Mouse (Mus musculus) induced T-regulatory cell, adult 2 months (primary cell): ENCODE measurements at regions not wholly inside any gene's neighbourhood (a gene's known extent, or its start where the extent isn't known, plus 50 kb on each side); places are given as distances from the start of the nearest gene placed in this dataset.
A peak's percentile ranks its signal among the peaks of the same experiment; 100 is the strongest.
"Not testable (repeated sequence)": the region's sequence is repeated elsewhere in the genome, so short reads cannot be mapped to it uniquely, and the experiment has no call there.

Experiments used
- DNase-seq: peaks from one replicate; pipeline ENCODE4 v3.0.0-alpha.2; 2012; ENCODE audit warnings: low read depth

DNA sequence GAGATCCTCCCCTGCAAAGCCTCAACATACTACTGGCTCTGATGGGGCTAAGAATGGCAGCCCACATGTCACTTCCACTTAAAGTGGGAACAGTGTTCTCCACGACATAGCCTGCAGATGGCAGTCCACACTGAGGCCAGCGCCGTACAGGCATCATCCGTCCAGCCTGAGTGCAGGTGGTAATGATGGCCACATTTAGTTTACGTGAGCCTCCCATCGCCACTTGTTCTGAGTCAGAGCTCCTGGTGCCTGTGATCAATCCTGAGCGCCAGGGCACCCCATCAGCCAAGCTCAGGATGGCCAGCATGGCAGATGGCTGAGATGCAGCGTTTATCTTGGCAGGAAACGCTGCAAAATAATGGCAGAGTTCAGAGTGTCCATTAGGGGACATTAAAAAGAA lies 159.6 kb downstream of the Adgrd1 start:
- DNase-seq, result no peak

DNA sequence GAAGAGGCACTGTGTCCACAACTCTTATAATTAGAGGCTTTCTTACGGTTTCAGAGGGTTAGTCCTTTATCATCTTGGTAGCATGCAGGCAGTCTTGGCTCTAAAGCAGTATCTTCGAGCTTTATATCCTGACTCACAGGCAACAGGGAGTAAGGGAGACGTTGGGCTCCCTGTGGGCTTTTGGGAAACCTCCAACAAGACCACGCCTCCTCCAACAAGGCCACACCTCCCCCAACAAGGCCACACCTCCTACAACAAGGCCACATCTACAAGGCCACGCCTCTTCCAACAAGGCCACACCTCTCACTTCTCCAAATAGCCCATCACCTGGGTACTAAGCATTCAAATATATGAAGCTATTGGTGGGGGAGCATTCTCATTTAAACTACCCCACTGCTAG lies 160.7 kb downstream of the Adgrd1 start:
- DNase-seq, result no peak

DNA sequence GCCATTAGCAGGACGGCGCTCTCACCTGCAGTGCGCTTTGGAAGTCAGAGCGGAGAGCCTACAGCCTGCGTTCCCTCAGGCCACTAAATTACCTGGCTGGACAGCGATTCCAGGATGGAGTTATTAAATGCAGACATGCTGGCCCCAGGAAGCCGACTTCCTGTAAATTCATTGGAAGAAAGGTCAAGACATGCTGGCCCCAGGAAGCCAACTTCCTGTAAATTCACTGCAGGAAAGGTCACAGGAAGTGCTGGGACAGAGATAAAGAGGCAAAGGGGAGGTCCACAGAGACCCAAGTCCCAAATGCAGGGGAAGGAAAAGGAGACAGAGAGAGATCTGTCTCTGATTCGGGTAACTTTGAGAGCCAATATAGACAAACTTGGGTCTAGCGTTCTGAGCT lies 164.1 kb downstream of the Adgrd1 start:
- DNase-seq, result no peak

DNA sequence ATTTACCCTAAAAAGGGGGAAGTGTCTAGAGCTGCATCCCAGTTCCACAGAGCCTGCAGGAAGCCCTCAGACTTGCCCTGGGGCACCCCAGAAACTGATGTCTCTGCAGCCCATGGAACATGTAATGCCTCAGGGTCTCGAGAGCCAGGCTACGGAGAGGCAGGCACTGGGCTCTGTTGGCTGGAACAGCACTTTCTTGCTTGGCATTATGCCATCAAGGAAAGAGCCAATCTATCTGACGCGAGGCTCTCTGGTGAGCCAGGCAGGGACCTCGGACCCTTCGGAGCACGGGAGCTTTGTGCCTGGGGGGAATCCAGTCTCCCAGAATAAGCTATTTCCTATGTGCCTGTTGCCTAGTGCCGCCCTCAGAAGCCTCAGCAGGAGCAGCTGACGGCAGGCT lies 166.6 kb downstream of the Adgrd1 start:
- no peak for DNase-seq

DNA sequence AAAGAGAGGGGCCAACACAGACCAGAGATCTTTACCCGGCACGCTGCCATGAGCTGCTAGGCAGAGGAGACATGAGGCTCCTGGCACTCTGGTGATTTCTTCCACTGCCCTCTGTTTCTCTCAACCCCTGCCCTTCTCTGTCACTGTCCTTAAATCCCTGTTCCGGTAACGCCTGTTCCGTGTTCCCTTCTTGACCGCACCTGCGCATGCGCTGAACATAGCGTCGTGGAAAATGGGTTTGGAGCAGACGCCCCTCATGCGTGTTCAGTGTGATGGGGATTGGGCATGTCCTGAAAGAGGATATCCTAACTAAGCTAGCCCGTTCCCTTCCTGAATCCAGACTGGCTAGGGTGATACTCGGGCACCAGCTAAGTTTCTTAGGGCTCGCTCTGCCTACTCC lies 167.8 kb downstream of the Adgrd1 start:
- no peak for DNase-seq

DNA sequence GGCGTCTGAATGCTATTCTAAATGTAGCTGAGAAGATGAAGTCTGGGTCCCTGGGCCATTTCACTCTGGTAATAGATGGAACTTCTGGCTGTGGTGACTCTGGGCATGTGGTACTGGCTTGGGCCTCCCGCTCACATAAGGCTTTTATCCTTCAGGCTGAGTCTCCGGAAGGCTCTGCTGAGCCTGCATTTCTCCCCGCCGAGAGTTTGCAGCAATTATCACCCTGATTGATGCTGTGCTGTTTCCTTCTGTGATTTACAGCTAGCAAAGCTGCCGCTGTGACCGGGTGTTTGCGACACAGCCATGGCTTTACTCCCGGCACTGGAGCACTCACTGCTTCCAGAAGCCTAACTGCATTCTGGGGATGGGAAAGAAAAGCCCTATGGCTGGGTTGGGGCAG lies 171.9 kb downstream of the Adgrd1 start:
- no peak for DNase-seq

DNA sequence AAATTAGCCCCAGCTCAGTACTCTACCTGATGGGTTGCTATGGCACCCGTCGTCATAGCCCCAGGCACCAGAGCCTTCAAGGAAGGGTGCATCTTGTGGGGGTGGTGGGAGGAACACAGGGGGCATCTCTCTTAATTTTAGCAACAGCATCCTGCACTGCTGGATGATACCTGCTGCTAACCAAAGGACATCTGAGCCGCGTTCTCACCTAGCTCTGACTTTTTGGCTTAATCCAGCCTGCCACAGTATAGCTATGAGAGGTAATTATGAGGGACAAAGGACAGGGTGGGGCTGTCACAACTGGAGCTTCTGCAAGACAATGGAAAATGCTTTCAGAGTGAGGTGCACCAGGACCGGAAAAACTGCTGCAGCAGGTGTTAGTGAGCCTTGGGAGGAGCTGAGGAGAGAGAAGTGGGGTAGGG lies 173.5 kb downstream of the Adgrd1 start:
- DNase-seq, result no peak

DNA sequence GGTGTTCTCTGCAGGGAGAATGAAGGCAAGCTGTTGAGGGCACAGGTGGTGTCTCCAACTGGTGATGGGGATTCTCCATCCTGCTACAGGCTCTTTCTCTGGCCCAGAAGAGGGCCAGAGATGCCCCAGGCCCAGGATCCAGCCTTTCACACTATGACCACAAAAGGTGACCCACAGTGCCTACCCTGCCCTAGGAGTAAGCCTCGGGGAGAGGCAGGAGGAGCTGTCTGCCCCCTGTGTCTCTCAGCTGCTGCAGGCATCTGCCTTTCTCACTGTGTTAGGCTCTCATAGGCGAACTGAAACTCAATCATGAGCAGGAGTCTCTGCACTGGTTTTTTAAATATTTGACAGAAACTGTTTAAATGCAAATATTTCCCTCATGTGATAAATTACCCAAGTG lies 184.9 kb downstream of the Adgrd1 start:
- no peak for DNase-seq

DNA sequence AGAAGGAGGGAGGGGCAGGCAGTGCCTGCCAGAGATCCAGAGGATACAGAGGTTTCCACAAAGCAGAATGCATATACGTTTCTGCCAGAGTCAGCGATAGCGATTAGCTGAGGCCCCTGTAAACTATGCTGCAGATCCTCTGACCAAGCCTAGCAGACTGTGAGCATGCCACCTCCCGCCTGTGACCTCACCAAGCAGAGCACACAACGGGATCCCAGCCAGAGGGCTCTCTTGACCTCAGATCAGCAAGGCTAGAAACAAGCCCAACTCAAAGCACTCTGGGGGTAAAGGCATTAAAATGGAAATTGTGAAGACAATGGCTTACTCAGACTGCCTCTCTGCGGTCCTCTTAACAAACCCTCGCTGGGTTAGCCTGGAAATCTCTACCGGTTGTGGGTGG lies 185.6 kb downstream of the Adgrd1 start:
- DNase-seq, result no peak

DNA sequence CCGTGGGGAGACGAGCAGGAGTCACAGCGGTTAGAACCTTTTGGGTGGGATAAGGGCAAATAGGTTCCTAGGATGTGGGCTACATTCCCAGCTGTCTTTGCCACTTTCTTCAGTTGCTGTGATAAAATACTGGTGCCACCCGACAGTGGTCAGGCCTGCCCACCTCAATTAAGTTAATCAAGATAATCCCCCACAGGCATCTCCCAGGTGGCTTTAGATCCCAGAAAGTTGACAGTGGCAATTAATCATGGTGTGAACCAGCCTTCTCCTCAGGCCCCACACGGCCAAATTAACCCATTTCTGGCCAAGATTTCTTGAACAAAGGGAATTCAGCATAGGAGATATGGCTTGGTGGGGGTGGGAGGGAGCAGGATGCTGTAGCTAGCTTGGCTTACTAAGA lies 186.3 kb downstream of the Adgrd1 start:
- no peak for DNase-seq

DNA sequence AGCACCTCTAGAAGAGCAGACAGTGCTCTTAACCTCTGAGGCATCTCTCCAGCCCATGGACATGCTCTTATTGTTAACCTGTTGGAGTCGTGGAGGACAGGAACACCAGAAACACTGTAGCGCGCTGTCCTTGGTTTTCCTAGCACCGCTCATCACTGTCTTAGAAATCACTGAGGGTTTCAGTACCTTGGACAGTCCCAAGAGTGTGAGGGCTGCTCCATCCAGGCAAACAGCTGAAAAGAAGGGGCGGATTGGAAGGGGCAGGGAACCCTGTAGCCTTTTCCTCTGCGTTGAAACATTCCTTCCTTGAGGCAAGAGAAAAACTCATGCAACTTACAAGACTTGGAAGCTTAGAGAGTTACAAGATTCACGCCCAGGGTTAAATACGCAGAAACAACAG lies 190.9 kb downstream of the Adgrd1 start:
- DNase-seq, result no peak

DNA sequence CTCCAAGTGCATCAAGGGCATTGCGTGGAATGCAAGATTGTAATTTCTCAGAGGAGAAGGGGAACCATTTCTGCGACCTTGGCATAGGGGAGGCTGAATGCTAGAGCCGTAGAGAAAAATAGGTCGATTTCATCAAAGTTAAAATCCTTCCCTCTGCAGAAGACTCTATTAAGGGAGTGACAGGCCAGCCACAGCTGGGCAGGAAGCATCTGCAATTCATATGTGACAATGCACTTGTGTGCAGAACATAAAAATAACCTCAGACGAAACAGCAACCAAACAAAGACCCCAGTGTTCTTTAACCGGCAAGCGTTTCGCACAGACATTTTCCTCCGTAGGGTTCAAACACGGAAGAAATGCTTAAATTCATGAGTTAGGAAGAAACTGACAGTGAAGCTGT lies 196.3 kb downstream of the Adgrd1 start:
- DNase-seq, result not testable (repeated sequence)

DNA sequence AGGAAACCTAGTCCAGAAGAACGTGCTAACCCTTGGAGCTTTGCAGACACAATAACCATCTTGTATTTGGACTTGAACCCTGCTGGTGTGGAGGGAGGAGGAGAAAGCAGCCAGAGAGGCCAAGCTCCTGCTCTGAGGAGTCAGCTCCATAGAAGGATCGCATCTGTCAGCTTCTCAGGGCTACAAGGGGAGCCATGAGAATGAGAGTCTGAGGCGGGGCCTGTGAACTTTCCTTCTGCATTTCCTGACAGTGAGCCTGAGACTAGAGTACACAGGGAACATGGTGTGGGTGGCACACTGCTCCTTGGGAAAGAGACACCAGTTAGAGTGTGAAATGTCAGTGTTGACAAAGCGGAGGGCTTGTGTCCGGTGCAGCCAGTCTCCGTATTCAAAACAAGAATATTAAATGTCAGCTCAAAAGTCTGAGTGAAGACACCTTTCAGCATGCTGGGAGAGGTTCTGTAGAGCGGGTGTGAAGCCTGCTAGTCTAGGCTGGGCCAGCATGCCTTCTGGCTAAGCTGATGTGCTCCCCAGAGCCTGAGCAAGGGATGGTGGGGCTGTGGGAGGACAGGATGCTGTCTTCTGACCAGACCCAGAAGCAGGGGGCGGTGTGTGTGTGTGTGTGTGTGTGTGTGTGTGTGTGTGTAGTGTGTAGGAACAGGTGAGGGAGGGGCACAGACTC lies 198.5 kb downstream of the Adgrd1 start:
- not testable (repeated sequence) for DNase-seq

DNA sequence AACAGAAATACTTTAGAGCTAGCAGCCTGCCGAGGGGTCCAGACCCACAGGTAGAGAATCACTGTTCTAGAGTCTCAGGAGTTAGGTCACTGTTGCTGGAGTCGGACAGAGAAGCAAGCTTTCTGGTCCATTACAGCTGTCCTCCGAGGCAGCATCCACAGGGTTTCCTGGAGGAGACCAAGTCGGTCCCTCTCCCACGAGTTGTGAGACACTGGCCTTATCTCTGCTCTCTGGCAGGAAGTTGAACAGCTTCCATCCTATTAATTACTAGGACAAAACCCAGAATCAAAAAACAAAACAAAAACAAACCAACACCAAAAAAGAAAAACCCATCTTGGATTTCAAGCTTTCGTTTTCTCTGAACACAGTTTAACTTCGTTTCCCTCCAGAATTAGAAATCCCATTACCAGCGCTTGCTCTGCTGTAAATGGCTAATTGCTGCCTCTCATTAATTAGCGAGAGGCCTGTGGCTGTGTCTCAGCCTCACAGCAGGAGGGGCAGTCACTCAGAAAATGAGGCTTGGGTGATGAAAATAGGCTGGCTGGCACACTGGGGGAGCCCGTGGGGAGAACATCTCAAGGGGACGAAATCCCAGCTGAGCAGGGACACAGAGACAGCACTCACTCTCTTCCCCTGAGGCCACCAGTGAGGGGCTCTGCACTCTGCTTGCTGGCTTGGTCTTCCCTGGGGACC lies 201.3 kb downstream of the Adgrd1 start:
- no peak for DNase-seq

DNA sequence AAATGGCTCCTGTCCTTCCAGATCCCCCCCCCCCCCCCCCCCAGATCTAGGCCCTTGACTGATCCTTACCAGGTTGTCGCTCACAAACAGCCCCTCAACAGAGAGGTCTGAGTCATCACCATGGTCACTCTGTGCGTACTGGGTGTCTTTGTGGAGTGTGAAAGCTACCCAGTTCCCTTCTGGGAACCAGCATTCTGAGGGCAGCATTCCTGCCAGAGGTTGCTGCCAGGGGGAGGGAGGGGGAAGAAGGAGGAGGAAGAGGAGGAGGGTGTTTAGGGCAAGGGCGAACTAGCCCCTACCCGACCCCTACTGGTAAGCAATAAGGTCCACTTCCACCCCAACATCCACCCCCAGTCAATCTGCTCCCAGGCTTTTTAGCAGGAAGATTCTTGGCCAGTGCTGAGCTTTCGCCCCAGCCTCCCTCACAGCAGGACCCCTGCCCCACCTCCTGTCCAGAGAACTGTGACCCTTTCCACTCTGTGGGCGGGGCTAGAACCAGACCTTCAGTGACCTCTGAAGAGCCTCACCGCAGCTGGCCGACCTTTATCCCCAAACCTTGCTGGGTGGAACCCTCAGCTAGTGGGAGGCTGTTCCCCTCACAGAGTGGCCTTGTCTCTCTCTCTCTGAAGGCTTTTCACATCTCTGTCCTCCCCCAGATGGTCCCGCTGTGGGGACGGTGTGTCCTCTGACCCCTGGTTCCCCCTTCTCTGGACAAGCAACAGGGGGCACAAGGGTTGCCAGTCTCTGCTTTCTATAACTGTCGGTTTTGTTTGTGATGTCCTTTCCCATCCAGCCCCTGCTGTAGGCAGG lies 202.2 kb upstream of the Sfswap start:
- DNase-seq, result no peak

DNA sequence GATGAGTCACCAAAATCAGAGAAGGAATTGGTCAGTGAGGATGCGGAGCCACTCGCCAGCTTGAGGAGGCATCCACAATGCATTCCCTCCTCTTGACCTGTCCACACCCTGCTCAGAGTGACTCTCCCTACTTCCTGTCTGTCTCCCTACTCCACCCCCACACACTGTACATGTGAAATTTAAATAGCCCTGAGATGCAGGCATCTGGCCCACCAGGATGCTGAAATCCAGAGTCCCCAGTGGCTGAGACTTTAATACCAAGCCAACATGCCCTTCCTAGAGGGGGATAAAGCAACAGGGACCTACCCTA lies 201.6 kb upstream of the Sfswap start:
- no peak for DNase-seq

DNA sequence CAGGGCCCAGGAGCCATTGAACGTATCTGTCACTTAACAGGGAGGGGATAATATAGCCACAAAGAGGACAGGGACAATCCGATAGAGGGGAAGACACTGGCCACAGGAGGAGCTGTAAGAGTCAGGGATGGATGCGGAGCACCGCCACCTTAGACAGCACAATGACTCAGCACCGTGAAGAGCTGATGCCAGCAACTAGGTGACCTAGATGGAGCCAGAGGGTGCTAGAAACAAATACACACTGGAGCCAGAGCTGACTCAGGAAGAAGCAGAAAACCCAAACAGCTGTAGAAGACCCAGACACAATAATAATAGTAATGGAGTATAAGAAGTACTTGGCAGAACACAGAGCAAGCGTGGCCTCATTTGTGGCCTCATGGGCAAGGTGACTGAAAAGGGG lies 200.6 kb upstream of the Sfswap start:
- no peak for DNase-seq

DNA sequence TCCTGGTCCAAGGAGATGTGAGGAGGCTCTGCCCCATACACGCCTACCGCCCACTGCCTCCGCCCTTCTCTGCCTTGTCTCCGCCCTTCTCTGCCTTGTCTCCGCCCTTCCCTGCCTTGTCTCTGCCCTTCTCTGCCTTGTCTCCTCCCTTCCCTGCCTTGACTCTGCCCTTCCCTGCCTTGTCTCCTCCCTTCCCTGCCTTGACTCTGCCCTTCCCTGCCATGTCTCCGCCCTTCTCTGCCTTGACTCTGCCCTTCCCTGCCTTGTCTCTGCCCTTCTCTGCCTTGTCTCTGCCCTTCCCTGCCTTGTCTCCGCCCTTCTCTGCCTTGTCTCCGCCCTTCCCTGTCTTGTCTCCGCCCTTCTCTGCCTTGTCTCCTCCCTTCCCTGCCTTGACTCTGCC lies 185.4 kb upstream of the Sfswap start:
- no peak for DNase-seq

DNA sequence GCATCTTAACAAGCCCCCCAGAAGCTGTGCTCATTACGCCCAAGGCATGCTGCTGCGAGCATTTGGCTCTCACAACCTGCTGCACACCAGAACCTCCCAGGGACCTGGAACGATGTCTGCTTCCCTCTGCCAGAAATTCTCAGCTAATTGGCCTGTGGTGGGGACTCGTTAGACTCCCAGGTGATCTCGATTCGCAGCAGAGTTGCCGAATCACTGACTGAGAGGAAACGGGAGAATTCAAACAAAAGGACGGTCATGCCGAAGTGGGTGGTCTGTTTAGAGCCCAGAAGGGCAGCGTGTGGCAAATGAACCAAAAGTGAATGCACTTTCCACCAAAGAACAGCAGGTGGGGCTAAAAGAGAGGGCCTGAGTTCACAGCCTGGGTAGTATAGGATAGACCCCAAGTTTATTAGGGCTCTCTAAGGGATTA lies 169.9 kb upstream of the Sfswap start:
- no peak for DNase-seq

DNA sequence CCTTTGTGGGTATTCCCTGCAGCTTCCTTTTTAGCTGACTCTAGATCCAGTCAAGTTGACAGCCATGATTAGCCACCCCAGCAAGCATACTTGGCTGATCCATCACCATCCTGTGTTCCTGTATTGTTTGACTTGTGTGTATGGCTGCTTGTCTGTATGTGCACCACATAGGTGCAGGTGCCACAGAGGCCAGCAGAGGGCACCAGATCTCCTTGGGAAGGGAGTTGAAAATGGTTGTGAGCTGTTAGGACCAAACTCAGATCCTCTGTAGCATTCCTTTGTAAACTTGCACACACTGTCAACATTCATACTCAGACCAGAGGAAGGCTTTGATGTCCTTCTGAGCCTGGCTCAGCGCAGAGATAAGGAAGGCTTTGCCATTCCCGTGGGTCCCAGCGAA lies 169.0 kb upstream of the Sfswap start:
- DNase-seq, result peak; percentile 5

DNA sequence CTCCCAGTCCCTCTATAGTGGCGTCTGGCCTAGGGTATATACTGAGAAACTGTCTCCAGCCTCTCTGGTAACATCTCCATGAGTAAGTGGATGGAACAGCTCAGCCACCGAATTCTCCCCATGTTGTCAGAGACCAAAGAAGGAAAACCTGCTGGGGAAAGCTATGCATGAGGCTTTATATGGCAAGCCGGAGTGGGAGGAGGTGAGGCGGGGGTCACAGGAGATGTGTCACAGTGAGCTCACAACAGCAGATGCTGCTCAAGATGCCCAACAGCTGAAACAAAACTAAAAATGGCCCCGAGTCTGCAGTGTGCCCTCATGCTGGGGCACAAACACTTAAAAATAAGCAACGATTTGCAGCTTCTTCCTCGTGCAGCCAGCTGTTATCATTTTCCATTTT lies 162.5 kb upstream of the Sfswap start:
- DNase-seq, result no peak

DNA sequence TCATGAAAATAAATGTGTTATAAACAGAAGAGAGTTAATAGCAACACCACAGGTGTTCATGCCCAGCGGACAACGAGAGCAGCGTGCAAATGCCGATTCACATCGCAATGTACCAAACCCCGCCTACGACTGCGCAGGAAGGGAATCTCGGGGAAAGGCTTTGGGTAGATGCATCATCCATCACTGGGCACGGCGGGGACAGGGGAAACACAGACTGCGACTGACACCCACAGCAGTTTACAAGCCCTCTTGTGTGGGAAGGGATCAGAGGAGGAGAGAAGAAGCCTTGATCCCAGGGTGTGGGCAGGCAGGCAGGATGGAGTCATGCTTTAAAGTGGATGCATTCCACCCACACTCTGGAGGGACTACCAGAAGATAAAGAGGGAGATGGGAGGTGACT lies 157.0 kb upstream of the Sfswap start:
- DNase-seq, result no peak

DNA sequence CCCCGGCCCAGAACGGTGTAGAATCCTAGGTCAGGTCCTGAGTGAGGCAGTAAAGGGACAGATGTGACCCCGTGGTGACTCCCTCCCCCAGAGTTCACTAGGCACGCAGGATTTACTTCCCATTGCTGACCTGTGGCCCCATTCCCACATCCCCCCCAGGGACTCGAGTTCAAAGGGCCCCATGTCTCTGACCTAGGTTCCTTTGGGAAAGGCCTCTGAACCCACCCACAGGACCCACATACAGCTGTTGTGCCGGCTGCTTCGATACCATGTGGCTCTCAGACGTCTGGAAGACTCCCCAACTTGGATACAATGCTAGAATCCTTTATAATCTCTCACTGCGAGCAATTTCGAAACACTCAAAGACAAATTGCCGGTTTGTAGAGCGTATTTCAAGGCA lies 151.0 kb upstream of the Sfswap start:
- DNase-seq, result no peak
